Mouse (Mus musculus): ENCODE data around the gene Nox1.
A peak's percentile ranks its signal among the peaks of the same experiment; 100 is the strongest.
"Not testable (repeated sequence)": the region's sequence is repeated elsewhere in the genome, so short reads cannot be mapped to it uniquely, and the experiment has no call there.

Gene Nox1

GRCm38 (mm10) chrX:134221856-134222255 is at the start of gene Nox1:
Gene Nox1 (minus strand): TSS chrX:134221956.
- DNase-seq (ENCODE audit: low read depth, low spot score): no peak

GRCm38 (mm10) chrX:134262129-134262528 is 40.4 kb upstream of the Nox1 start:
- no peak for DNase-seq (ENCODE audit: low read depth, low spot score)

- peak; percentile 49 for DNase-seq (ENCODE audit: low read depth, low spot score)
Measured at GRCm38 (mm10) chrX:134261191-134261590, 39.4 kb upstream of the Nox1 start.

- no peak for DNase-seq (ENCODE audit: low read depth, low spot score)
Measured at GRCm38 (mm10) chrX:134248202-134248601, 26.4 kb upstream of the Nox1 start.

GRCm38 (mm10) chrX:134245946-134246345 is 24.2 kb upstream of the Nox1 start:
- DNase-seq (ENCODE audit: low read depth, low spot score): no peak

GRCm38 (mm10) chrX:134238266-134238665 is 16.5 kb upstream of the Nox1 start:
- DNase-seq (ENCODE audit: low read depth, low spot score): no peak

- no peak for DNase-seq (ENCODE audit: low read depth, low spot score)
Measured at GRCm38 (mm10) chrX:134233048-134233447, 11.3 kb upstream of the Nox1 start.

GRCm38 (mm10) chrX:134220618-134221017 is 1.1 kb downstream of the Nox1 start:
- DNase-seq (ENCODE audit: low read depth, low spot score): no peak

- DNase-seq (ENCODE audit: low read depth, low spot score): no peak
Measured at GRCm38 (mm10) chrX:134218161-134218560, 3.6 kb downstream of the Nox1 start.

- peak; percentile 22 for DNase-seq (ENCODE audit: low read depth, low spot score)
Measured at GRCm38 (mm10) chrX:134211151-134211642, 10.6 kb downstream of the Nox1 start.

GRCm38 (mm10) chrX:134208491-134208890 is 13.3 kb downstream of the Nox1 start:
- no peak for DNase-seq (ENCODE audit: low read depth, low spot score)

GRCm38 (mm10) chrX:134187201-134187600 is 34.6 kb downstream of the Nox1 start, which contains the start of gene Arl13a:
Gene Arl13a (plus strand): TSS chrX:134187501.
- DNase-seq (ENCODE audit: low read depth, low spot score): not testable (repeated sequence)

- DNase-seq (ENCODE audit: low read depth, low spot score): no peak
Measured at GRCm38 (mm10) chrX:134174699-134175098, 47.1 kb downstream of the Nox1 start.

GRCm38 (mm10) chrX:134170584-134170983 is 51.2 kb downstream of the Nox1 start:
- DNase-seq (ENCODE audit: low read depth, low spot score): no peak

GRCm38 (mm10) chrX:134163484-134163883 is 58.3 kb downstream of the Nox1 start:
- no peak for DNase-seq (ENCODE audit: low read depth, low spot score)

- DNase-seq (ENCODE audit: low read depth, low spot score): no peak
Measured at GRCm38 (mm10) chrX:134162826-134163225, 58.9 kb downstream of the Nox1 start.

- peak; percentile 44 for DNase-seq (ENCODE audit: low read depth, low spot score)
Measured at GRCm38 (mm10) chrX:134162043-134162720, 59.6 kb downstream of the Nox1 start, which contains the start of gene Xkrx. Gene Xkrx (minus strand): TSS chrX:134162076.

- no peak for DNase-seq (ENCODE audit: low read depth, low spot score)
Measured at GRCm38 (mm10) chrX:134160442-134160841, 61.3 kb downstream of the Nox1 start.

- DNase-seq (ENCODE audit: low read depth, low spot score): peak; percentile 3
Measured at GRCm38 (mm10) chrX:134158151-134158550, 63.6 kb downstream of the Nox1 start.

- no peak for DNase-seq (ENCODE audit: low read depth, low spot score)
Measured at GRCm38 (mm10) chrX:134141986-134142385, 79.8 kb downstream of the Nox1 start.

- DNase-seq (ENCODE audit: low read depth, low spot score): no peak
Measured at GRCm38 (mm10) chrX:134141551-134141950, 80.2 kb downstream of the Nox1 start.

- no peak for DNase-seq (ENCODE audit: low read depth, low spot score)
Measured at GRCm38 (mm10) chrX:134140024-134140423, 81.7 kb downstream of the Nox1 start.

GRCm38 (mm10) chrX:134133821-134134220 is 87.9 kb downstream of the Nox1 start:
- peak; percentile 16 for DNase-seq (ENCODE audit: low read depth, low spot score)

Data from ZHBTc4 (cell line).